Mouse (Mus musculus) liver, adult 2 months (tissue): ENCODE data around the gene Flnb. TPM values are rescaled to one million over a fixed set of nuclear protein-coding genes. Genes with fewer than 3 reads are reported as not detected.

Experiments
- DNase-seq: peaks from one replicate; pipeline ENCODE4 v3.0.0-alpha.2; 2011; ENCODE audit warnings: low read depth, low spot score; ENCODE audit errors: extremely low read depth
- H3K27ac ChIP-seq: fragments of 200-500 bp; replicated peaks from 2 replicates; pipeline ENCODE4 v1.5.1; 2012; ENCODE audit warnings: low read depth, mild to moderate bottlenecking, control low read depth, inconsistent platforms, low read length; ENCODE audit not compliant: insufficient read depth
- H3K27me3 ChIP-seq: fragments of 200-500 bp; 2 replicates; pipeline ENCODE4 v1.6.1; 2012; ENCODE audit warnings: mild to moderate bottlenecking, moderate library complexity, low read length, inconsistent platforms; ENCODE audit not compliant: control insufficient read depth, insufficient read depth
- H3K36me3 ChIP-seq: fragments of 200-500 bp; 2 replicates; pipeline ENCODE4 v1.6.1; 2012; ENCODE audit warnings: low read length, inconsistent platforms; ENCODE audit not compliant: control insufficient read depth, insufficient read depth
- H3K4me1 ChIP-seq: fragments of 200-500 bp; 2 replicates; pipeline ENCODE4 v1.6.1; 2011; ENCODE audit warnings: low read length; ENCODE audit not compliant: control insufficient read depth, insufficient read depth
- H3K4me3 ChIP-seq: fragments of 200-500 bp; 2 replicates; pipeline ENCODE4 v1.5.1; 2011; ENCODE audit warnings: low read depth, mild to moderate bottlenecking, control low read depth, low read length, moderate library complexity; ENCODE audit not compliant: insufficient read depth
- H3K79me2 ChIP-seq: fragments of 200-500 bp; 2 replicates; pipeline ENCODE4 v1.6.1; 2012; ENCODE audit warnings: inconsistent platforms, mild to moderate bottlenecking, low read length, moderate library complexity; ENCODE audit not compliant: control insufficient read depth, insufficient read depth
- H3K9ac ChIP-seq: fragments of 200-500 bp; 2 replicates; pipeline ENCODE4 v1.6.1; 2012; ENCODE audit warnings: low read depth, mild to moderate bottlenecking, control low read depth, inconsistent platforms, low read length
- CTCF ChIP-seq: fragments of 200-500 bp; IDR thresholded peaks from 2 replicates; pipeline ENCODE4 v1.5.1; 2011; ENCODE audit warnings: low read depth, low read length, control low read depth
- POLR2A ChIP-seq: fragments of 200-500 bp; IDR thresholded peaks from 2 replicates; pipeline ENCODE4 v1.6.1; 2011; ENCODE audit warnings: low read length, control low read depth; ENCODE audit not compliant: insufficient read depth; ENCODE audit errors: extremely low read depth
- WGBS: fragments of 180-500 bp; shearing (Covaris S2); methylation state at CpG from one replicate; pipeline ENCODE4 v1.1.7; 2018; 5-methylcytosine and 5-hydroxymethylcytosine counted together
- polyA plus RNA-seq: library from polyadenylated mRNA; depleted of rRNA; stranded (reverse); fragments of >200 nt; gene quantifications from 2 replicates; pipeline ENCODE4 v1.2.3, GENCODE M21; 2012
- total RNA-seq: library from RNA; depleted of rRNA; stranded (reverse); fragments of >200 nt; gene quantifications from 2 replicates; pipeline ENCODE4 v1.2.3, GENCODE M21; 2014

Gene Flnb
- total and polyA plus RNA-seq, 2 experiments, result 15.9 to 27.8 TPM

- no peak for TF ChIP-seq POLR2A
- TF ChIP-seq CTCF, result no peak
- no peaks in the 10 kb centered on the region for H3K36me3 ChIP-seq
- no peak overlapping the region for H3K4me3 ChIP-seq
- no peak overlapping the region for H3K9ac ChIP-seq
- H3K4me1 ChIP-seq, result no peaks in the 10 kb centered on the region; the same call in 1 of the 2 replicates
- H3K27me3 ChIP-seq, result no peaks in the 10 kb centered on the region
- no peaks in the 10 kb centered on the region for H3K79me2 ChIP-seq
- WGBS, result 62% methylated on average over 4 of the region's 4 CpGs
- H3K27ac ChIP-seq, result no peak overlapping the region
- DNase-seq, result peak; percentile 46
Observed at GRCm38 (mm10) chr14:7807711-7808110, 10.0 kb upstream of the Flnb start.

- Histone ChIP-seq H3K9ac (no peak overlapping the region), H3K4me1 (no peaks in the 10 kb centered on the region; the same call in 1 of the 2 replicates), H3K27ac (no peak overlapping the region), H3K36me3 (no peaks in the 10 kb centered on the region), H3K27me3 (no peaks in the 10 kb centered on the region), H3K4me3 (no peak overlapping the region), H3K79me2 (no peaks in the 10 kb centered on the region)
- 83% methylated on average over 11 of the region's 11 CpGs for WGBS
- DNase-seq, result no peak
- TF ChIP-seq POLR2A (no peak), CTCF (no peak)
Observed at GRCm38 (mm10) chr14:7808501-7808981, 9.2 kb upstream of the Flnb start.

GRCm38 (mm10) chr14:7809043-7809955 is 8.5 kb upstream of the Flnb start:
- Histone ChIP-seq H3K27ac (no peak overlapping the region), H3K4me3 (no peak overlapping the region), H3K27me3 (no peaks in the 10 kb centered on the region), H3K36me3 (no peaks in the 10 kb centered on the region), H3K9ac (no peak overlapping the region), H3K79me2 (no peaks in the 10 kb centered on the region), H3K4me1 (no peaks in the 10 kb centered on the region; the same call in 1 of the 2 replicates)
- no peak for TF ChIP-seq POLR2A
- no peak for TF ChIP-seq CTCF
- 93% methylated on average over 12 of the region's 12 CpGs for WGBS
- DNase-seq, result no peak

- Histone ChIP-seq H3K9ac (peak overlapping the region; percentile 84), H3K4me1 (peaks cover 29% of the 10 kb centered on the region), H3K36me3 (no peaks in the 10 kb centered on the region), H3K4me3 (peak overlapping the region; percentile 84), H3K27ac (peak overlapping the region; percentile 62), H3K79me2 (peaks cover 31% of the 10 kb centered on the region; the same call in 1 of the 2 replicates), H3K27me3 (no peaks in the 10 kb centered on the region)
- TF ChIP-seq CTCF, result no peak
- TF ChIP-seq POLR2A, result no peak
- DNase-seq, result peak; percentile 56
- WGBS, result under 1% methylated on average over 36 of the region's 36 CpGs
Observed at GRCm38 (mm10) chr14:7818463-7819121, 835 bp downstream of the Flnb start.

- Histone ChIP-seq H3K27ac (peak overlapping the region; percentile 62; the same call in 1 of the 2 replicates), H3K27me3 (no peaks in the 10 kb centered on the region), H3K4me1 (peaks cover 33% of the 10 kb centered on the region), H3K36me3 (no peaks in the 10 kb centered on the region), H3K4me3 (peak overlapping the region; percentile 84), H3K79me2 (peaks cover 31% of the 10 kb centered on the region; the same call in 1 of the 2 replicates), H3K9ac (peak overlapping the region; percentile 19; the same call in 1 of the 2 replicates)
- DNase-seq, result no peak
- 66% methylated on average over 5 of the region's 5 CpGs for WGBS
- TF ChIP-seq CTCF (no peak), POLR2A (no peak)
Observed at GRCm38 (mm10) chr14:7819446-7819845, 1.7 kb downstream of the Flnb start.
